Mouse (Mus musculus): ENCODE data around the gene Farp1.

DNA sequence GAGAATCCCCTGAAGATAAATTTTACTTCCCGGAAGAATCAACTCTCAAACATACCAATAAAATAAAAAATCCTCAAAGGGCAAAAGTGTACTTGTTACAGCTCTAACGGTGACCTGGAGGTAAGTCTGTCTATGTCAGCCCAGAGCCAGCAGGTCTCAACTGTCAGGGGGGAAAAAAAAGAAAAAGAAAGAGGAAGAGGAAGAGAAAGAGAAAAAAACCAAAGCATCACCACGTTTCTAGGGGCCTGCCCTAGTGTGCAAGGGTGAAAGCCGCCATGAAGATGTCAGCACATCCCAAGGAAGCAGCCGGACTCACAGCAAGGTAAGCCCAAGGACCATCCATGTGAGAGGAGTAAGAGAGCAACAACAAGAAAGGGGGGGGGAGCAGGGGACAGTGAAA, 293.9 kb downstream of the Farp1 start:
- TF ChIP-seq POLR2A (IDR thresholded peaks at IDR 0.05; ENCODE audit: borderline replicate concordance, insufficient read depth, low read length) = no peak
- no peak for TF ChIP-seq CTCF (IDR thresholded peaks at IDR 0.05; ENCODE audit: borderline replicate concordance, insufficient read depth, low read depth, low read length)
